Mouse (Mus musculus) brain, embryonic 18.5 days (tissue): Measurements from ENCODE around the gene Efna1.

Experiments used
- DNase-seq: peaks from one replicate; pipeline ENCODE4 v3.0.0-alpha.2; 2012; ENCODE audit warnings: low read depth, low spot score

The Efna1 gene

DNA sequence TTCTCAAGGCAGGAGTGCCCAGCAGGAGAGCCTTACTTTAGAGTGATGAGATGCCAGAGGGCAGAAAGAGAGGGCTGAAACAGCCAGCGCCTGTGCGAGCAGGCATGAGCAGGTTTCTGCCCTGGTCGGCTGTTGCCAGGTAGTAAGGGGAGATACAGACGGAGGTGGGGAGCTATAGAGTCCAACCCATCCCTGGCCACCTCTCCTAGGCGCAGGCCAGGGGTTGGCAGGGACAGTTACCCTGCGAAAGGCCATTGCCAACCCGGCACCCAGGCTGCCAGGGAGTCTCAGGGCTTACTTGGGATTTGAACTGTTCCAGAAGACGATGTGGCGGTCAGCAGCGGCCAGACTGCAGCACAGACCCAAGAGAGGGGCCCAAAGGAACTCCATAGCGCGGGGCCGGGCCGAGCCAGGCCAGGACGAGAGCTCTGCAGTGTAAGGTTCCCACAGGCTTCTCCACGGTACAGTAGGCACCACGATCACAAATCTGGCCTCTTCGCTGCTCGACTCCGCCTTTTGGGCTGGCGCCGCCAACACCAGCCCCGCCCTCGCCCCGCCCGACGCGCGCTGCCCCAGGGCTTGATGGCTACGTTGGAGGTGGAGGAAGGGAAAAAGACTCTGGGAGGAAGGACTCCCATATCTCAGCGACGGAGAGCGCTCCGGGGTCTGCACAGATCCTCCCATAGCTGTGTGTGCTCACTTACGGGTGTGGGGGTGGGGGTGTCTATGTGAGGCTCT is 1.6 kb downstream of the Efna1 start:
- DNase-seq = no peak

DNA sequence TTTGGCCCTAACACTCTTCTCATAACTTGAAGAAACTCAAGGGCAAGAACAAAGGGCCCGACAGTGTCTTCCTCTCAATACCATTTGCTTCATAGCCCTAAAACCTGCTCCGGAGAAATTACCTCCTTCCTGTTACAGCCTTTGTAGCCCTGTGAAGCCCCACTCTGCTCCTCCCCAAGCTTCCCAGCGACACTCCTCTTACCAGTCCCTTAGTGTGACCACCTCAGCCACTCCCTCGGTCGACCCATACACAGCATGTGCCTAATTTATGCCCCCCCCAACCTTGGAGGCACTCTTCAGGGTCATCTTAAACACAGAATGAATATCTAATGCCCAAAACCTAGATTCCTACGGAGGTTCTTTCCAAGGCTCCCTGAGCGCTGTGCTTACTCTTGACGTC is 2.3 kb downstream of the Efna1 start:
- no peak for DNase-seq

DNA sequence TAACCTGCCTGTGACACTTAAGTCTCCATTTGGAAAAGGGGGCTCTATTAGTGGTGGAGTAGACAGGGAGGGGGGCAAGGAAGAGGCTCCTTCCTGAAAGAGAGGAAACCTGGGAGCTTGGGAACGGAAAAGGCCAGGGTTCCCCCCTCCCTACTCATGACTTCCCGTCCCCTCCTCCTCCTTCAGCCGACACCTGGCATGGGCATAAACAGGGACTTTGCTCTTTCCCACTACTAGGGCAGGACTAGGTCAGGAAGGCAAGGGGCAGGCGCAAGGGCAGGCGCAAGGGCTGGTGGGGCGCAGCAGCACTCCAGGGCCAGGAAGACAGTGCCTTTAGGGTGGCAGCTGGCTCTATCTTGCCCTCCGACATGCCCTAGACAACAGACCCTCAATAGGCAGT is 2.8 kb downstream of the Efna1 start:
- no peak for DNase-seq

- no peak for DNase-seq
These were observed 3.5 kb downstream of the Efna1 start for GRCm38 (mm10) chr3:89277281-89278021.

GRCm38 (mm10) chr3:89276061-89276460 is 4.9 kb downstream of the Efna1 start:
- no peak for DNase-seq

DNA sequence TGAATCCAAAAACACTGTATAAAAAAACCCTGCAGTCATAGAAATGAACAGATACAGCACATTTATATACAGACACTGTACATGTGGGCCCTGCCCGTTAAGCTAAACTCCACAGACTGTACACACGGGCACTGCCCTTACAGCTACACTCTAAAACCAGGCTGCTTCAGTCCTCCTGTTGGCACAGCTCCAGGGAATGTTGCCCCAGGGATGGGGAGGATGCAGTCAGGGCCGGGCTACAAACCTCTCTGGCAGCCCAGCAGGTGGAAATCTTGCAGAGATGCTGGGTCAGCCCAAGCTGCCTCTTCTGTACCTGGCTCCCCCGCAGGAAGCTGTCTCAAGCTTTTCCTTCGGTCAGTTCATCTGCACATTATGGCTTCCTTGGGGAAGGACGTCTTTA is 9.2 kb downstream of the Efna1 start:
- DNase-seq = no peak

DNA sequence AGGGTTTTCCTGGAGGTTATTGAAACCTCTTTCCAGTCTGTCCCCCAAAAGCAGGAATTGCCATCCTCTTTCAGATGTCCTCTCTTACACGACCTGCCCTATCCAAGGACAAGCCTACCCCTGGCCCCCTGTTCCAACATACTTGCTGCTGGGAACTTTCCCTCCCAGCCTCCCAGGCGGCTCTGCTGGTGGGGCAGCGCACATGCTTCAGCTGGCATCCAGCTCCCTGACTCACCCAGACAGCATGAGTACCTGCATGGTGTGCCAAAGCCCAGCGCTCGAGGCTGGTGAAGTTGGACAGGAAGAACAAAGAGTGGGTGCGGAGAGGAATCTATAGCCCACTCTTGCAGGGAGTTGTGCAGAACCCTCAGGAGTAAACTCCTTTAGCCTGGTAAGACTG is 10.1 kb downstream of the Efna1 start:
- DNase-seq = no peak

GRCm38 (mm10) chr3:89270051-89270755 is 10.7 kb downstream of the Efna1 start, which contains the start of gene Slc50a1:
Gene Slc50a1 (minus strand): TSS chr3:89270570.
- DNase-seq = no peak

DNA sequence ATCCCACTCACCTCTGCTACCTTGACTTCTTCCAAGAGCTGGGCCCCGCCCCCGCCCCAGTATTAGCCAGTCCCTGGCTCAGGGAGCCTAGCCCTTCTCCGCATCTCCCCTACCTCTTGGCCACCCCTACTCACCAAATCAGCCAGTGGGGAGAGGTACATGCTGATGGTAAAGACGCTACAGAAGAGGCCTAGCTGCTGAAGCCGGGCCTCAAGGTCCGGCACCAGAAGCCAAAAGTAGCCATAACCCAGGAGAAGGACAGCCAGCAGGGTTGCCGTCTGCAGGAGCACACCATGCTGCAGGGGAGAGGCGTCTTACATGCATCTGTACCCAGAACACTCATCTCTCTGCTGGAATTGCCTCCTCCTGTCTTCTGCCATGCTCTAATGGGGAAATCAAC is 12.0 kb downstream of the Efna1 start:
- DNase-seq = no peak

- DNase-seq = peak; percentile 67
These were observed 14.5 kb downstream of the Efna1 start for GRCm38 (mm10) chr3:89266439-89266893.

DNA sequence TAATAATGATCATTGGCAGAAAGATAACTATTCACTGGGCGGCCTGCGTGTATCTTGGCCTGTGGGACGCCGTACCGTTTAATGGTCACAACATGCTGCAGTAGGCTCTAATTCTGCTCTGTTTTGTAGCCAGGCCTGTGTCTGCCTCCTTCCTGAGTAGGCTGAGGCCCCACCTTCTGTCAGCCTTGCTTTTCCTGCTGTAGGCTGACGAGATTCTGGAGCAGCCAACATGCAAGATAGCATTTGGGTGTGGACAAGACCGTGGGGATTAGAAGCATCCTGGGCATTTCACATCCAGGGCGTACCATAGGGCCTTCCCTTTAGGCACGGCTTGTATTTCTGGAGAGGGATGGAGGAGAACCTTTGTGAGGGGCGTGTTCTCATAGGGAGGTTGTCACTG is 18.5 kb downstream of the Efna1 start:
- DNase-seq = no peak

GRCm38 (mm10) chr3:89260211-89260610 is 20.7 kb downstream of the Efna1 start:
- no peak for DNase-seq

DNA sequence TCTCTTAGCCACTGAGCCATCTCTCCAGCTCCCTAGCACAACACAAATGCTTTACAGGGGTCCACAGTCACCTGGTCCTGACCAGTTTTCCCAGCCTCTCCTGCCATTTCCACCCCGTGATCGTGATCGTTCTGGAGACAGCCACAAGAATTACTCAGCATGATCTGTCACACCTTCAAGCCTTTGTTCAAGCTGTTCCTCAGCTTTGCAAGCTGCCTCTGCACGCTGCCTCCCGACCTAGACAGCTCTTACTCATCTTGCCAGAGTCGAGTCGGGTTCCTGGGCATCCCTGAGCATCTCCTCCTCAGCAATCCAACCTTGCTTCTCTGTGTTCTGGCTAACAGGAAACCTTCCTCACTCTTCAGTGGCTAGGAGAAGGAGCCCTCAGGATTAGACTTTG is 21.9 kb downstream of the Efna1 start, which contains the start of gene Dpm3:
Gene Dpm3 (plus strand): TSS at position 283 of the 400 bp plus-strand sequence.
- DNase-seq = no peak

DNA sequence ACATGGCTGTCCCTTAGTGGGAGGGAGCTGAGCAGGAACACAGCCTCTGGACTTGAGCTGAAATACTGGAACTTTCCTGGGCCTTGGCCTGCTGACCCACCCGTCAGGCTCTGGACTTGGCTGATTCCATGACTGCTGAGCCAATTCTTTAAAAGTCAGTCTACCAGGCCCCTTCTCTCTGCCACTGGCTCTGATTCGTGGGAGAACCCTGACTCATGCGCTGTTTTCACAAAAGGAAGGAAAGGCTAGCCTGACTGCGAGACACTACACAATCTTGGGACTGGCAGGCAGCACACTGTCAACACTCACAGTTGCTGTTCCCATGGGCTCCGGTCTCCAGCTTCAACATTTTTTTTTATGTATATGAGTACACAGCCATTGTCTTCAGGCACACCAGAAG is 24.8 kb downstream of the Efna1 start:
- no peak for DNase-seq

GRCm38 (mm10) chr3:89254994-89255393 is 25.9 kb downstream of the Efna1 start:
- no peak for DNase-seq

- no peak for DNase-seq
These were observed 29.5 kb downstream of the Efna1 start for GRCm38 (mm10) chr3:89251365-89251895.

GRCm38 (mm10) chr3:89250435-89251040 is 30.4 kb downstream of the Efna1 start:
- DNase-seq = no peak

GRCm38 (mm10) chr3:89247466-89247865 is 33.5 kb downstream of the Efna1 start:
- DNase-seq = no peak

- peak; percentile 79 for DNase-seq
These were observed 34.5 kb downstream of the Efna1 start, which contains the start of gene Trim46 for GRCm38 (mm10) chr3:89246261-89247100. Gene Trim46 (minus strand): TSS chr3:89246309.

GRCm38 (mm10) chr3:89245688-89246171 is 35.2 kb downstream of the Efna1 start, which contains the start of gene Krtcap2:
Gene Krtcap2 (plus strand): TSS chr3:89245966.
- peak; percentile 90 for DNase-seq
